Mouse (Mus musculus) embryo, embryonic 9.5 days (tissue): ENCODE results near the gene Ocm.
A peak's percentile ranks its signal among the peaks of the same experiment; 100 is the strongest.
"Not testable (repeated sequence)": the region's sequence is repeated elsewhere in the genome, so short reads cannot be mapped to it uniquely, and the experiment has no call there.

ENCODE experiments used
- DNase-seq: peaks from one replicate; pipeline ENCODE4 v3.0.0-alpha.2; 2017; ENCODE audit errors: extremely low spot score

Ocm gene

DNA sequence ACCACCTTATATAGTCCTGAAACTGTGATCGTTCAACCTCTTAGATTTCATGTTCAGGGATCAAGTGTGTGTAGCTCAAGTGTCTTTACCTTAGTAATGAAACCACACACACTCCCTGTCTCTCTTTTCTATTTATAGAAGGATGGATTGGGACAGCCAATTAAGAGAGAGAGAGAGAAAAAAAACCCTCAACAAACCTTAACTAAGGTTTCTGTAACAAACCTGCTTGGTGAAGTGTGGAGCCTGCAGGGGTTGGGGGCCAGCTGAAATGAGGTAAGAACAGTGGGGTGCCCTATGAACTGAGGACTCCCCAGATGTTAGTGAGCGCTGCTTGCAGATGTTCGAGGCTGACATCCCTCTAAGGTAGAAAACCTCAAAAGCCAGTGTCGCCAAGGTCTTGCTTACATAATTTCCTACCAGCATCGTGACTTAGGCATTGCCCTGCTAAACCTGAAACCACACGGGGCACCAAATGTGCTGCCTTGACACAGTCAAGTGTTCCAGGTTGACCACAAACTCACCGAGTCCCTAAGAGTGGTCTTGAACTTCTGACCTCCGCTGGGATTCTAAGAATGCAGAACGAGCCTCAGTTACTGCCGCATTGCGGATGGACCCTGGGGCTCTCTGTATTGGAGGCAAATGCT is at the start of gene Ocm:
Ocm (minus strand) TSS at position 51 of the 644 bp plus-strand sequence.
- no peak for DNase-seq

- no peak for DNase-seq
These were observed 44.8 kb upstream of the Ocm start for GRCm38 (mm10) chr5:144071249-144071648.

DNA sequence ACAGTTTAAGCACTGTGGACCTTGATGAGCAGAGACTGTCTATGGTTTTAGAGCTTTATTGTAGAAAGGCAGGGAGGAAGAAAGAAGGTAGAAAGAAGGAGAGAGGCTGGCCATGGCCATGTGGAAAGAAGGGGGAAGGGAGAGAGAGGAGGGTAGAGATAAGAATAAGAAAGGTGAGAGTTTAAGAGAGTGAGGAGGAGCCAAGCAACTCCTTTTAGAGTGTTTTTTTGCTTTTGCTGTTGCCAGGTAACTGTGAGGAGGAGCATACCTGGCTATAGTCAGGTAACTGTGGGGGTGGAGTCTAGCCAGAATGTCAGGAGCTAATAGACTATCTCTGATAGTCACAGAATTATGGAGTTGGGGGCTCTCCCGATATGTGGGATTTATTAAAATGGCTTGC is 43.6 kb upstream of the Ocm start:
- DNase-seq, result no peak

DNA sequence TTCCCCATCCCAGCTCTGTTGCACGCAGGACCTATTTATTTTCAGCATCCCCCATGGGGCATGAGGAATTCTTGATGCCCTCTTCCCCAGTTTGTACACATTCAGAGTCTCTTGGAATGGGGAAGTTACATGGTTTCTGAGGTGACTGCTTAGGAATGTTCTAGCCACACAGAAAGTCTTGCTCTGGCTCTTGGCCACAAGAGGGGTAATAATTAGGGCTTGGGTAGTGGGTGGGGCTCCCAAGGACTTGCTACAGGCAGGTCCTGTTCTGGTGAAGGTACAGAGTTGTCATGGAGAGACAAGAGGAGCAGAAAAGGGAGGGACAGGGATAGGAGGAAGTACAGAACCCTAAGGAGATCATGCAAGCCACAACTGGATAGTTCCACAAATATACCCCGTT is 39.6 kb upstream of the Ocm start:
- no peak for DNase-seq

DNA sequence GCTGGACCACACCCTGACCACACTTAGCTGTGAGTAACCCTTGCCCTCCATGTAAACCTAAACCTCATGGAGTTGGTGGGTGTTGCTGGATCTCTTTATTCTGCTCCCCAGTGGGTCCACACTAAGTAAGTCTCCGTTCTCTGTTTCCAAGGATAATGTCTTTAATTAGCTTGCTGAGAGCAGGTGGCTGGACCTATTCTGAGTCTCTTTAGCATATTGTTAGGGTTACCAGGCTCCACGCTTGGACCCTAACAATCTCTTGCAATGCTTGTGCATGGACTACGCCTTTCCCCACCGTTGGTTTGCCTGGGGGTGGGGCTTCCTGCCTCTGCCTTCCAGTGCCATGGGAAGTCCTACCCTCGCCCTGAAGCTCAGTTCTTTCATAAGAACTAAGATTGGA is 37.6 kb upstream of the Ocm start:
- DNase-seq, result no peak

GRCm38 (mm10) chr5:144054340-144054739 is 27.9 kb upstream of the Ocm start:
- DNase-seq, result no peak

DNA sequence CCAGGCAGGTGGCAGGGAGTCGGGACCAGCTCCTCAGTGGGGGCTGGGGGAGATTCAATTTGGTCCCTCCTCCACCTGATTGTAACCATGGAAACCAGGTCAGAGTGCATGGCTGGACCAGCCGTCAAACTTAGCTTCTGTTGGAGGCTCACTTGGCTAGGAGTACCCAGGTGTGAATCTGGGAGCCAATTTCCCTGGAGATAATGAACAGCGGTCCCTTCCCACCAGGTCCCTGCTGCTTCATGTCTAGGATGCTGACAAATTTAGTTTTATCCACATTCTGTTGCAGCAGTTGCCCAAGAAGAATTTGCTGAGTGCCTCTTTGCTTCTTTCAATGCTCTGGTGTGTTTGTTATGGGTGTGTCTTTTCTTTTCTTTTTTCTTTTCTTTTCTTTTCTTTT is 27.0 kb upstream of the Ocm start:
- DNase-seq, result no peak

- no peak for DNase-seq
These were observed 24.8 kb upstream of the Ocm start for GRCm38 (mm10) chr5:144051268-144051667.

DNA sequence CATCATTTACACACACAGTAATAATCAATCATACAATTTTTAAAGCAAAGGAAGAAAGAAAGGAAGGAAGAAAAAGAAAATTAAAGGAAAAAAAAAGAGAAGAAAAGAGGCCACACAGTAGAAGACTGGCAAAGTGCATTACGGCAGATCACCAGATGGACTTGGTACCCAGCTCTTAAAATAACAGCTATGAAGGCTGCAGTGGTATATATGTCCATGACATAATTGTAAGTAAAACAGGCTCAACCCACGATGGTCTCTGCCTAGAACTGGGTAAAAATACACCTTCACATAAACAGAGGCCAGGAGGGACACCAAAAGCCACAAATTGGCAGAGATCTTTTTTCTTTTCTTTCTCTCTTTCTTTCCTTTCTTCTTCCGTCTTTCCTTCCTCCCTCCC is 23.4 kb upstream of the Ocm start:
- DNase-seq, result no peak

GRCm38 (mm10) chr5:144047324-144047723 is 20.9 kb upstream of the Ocm start:
- DNase-seq, result no peak

DNA sequence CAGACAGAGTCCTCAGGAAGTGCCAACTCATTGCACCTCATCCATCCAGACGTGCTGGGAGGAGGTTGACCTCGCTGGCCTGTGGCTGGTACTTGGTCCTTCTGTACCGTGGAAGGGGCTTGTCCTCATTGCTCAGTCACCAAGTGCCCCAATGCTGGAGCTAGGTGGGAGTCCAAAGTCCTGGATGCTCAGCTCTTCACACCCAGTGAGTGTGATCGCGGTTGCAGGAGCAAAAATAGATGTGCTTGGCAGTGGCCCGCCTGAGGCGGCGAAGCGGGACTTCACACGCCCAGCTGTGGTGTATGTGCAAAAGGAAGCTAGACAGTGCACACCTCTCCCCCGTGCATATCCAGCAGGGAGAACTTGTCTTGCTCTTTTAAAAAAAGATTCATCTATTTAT is 16.7 kb upstream of the Ocm start:
- DNase-seq, result no peak

GRCm38 (mm10) chr5:144040720-144041364 is 14.4 kb upstream of the Ocm start:
- peak; percentile 71 for DNase-seq

GRCm38 (mm10) chr5:144039886-144040285 is 13.4 kb upstream of the Ocm start:
- DNase-seq, result no peak

DNA sequence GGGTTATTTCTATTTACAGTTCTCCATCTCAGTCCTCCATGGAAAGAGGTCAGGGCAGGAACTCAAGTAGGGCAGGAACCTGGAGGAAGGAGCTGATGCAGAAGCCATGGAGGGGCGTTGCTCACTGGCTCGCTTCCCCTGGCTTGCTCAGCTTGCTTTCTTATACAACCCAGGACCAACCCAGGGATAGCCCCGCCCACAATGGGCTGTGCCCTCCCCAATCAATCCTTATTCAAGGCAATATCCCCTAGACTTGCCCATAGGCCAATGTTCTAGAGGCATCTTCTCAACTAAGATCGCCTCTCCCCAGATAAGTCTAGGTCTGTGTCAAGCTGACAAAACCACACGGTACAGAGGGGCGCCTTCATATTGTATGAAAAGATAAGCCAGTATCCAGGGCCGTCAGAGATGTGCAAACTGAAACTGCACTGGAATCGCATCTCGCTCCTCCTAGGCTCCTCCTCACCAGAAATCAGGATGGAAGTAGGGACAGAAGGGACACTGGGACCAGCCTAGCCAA is 12.7 kb upstream of the Ocm start:
- no peak for DNase-seq

DNA sequence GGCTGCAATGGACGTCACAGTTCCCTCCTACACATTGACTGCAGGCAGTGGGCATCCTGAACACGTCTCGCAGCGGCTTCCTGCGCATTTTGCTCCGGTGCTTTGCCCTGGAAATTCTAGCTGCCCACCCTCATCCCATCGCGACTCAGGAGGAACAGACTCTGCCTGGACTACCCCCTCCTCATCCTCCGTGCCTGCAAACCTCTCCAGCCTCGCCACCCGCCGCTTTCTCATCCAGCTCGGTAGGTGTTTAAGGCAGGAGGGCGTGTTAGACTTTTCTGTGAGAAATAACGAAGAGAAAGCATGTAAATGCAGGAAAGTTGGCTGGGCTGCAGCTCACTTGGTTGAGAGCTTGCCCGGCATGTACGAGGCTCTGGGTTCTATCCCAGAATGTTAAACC is 10.5 kb upstream of the Ocm start:
- no peak for DNase-seq

DNA sequence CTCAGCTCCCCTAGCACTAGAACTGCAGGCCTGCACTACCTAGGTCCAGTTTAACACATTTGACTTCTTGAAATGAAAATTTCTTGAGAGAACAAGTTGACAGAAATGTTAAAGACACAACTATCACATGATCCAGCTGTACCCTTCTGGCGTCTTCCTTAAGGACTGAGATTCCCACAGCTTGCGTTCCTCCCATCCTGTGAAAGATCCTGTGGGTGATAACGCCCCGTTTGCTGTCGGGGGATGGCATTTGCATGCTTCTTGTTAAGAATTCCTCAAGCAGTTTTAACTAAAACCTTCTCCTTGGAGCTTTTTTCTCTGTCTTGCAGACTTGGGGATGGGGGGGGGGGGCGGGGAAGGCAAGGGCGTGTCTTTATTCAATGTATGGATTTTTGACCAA is 8.1 kb upstream of the Ocm start:
- no peak for DNase-seq

DNA sequence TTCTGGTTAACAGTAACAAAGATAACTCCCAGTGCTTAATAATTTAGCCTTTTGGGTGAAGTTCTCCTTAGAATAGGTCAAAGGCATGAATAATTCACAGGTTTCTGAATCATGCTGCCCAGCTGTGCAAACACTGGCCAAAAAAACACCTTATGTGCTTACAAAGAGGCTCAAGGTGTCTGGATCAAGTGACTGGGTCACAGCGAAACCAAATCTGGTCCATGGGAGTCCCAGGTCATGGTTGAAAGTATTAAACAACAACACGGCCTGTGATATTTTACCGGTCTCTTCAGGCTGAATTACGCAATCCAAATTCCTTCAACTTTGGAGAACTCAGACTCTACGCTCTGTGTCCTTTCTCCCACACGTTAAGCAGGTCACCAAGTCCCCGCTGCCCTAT is 6.0 kb upstream of the Ocm start:
- no peak for DNase-seq

- DNase-seq, result no peak
These were observed 10.6 kb downstream of the Ocm start for GRCm38 (mm10) chr5:144015845-144016244.

- DNase-seq, result no peak
These were observed 11.2 kb downstream of the Ocm start for GRCm38 (mm10) chr5:144015312-144015650.

DNA sequence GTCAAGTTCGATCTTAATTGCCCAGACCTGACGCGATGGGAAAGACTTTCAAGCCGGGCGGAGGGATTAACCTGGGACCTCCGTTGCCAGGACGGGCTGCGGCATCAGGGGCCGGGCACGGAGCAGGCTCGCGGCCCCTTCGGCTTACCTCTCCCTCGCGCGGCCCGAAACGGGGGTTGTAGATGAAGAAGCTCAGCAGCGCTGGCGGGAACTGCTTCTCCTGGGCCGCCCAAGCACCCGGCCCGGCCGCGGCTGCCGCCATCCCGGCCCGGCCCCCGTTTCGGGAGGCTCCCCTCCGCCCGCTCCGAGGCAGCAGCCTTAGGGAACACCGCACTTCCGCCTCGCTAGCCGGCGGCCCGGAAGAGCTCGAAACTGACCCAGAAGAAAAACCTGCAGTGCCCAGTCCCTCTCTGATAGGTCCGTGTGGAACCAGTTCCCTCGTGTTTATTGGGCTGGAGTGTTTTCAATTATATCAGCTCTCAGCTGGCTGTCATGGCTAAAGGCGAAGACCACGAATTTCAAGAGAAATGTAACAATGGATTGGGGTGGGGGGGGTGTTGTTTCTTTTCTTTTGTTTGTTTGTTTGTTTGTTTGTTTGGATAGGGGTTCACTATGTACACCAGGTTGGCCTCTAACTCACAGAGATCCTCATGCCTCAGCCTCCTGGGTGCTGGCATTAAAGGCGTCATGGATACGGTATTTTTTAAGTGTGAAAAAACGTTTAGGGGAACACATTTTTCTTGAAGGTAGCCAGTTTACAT is 11.7 kb downstream of the Ocm start, which contains the start of gene Ccz1:
Ccz1 (minus strand) TSS at position 327 of the 761 bp plus-strand sequence.
- peak; percentile 86 for DNase-seq

- not testable (repeated sequence) for DNase-seq
These were observed 12.9 kb downstream of the Ocm start for GRCm38 (mm10) chr5:144013366-144014134.
